Mouse (Mus musculus): ENCODE data around the gene Card11.

- TF ChIP-seq CHD2 (IDR thresholded peaks at IDR 0.05; ENCODE audit: low read depth, low read length) (no peak), ZNF384 (IDR thresholded peaks at IDR 0.05; ENCODE audit: low read depth, low read length) (no peak), ZC3H11A (IDR thresholded peaks at IDR 0.05; ENCODE audit: borderline replicate concordance, low read depth, low read length) (no peak)
These were observed 38.0 kb upstream of the Card11 start for GRCm38 (mm10) chr5:141038342-141038741.
